Mouse (Mus musculus) bone marrow, adult 2 months (tissue): ENCODE measurements at regions not wholly inside any gene's neighbourhood (a gene's known extent, or its start where the extent isn't known, plus 50 kb on each side); places are given as distances from the start of the nearest gene placed in this dataset.

Experiments used
- CTCF ChIP-seq: fragments of 200-500 bp; IDR thresholded peaks from 2 replicates; pipeline ENCODE4 v1.5.1; 2011; ENCODE audit warnings: low read length, control low read depth; ENCODE audit not compliant: control insufficient read depth, insufficient read depth
- POLR2A ChIP-seq: fragments of 200-500 bp; IDR thresholded peaks from 2 replicates; pipeline ENCODE4 v1.6.1; 2011; ENCODE audit warnings: low read depth, mild to moderate bottlenecking, control low read depth, low read length, borderline replicate concordance; ENCODE audit not compliant: control insufficient read depth

DNA sequence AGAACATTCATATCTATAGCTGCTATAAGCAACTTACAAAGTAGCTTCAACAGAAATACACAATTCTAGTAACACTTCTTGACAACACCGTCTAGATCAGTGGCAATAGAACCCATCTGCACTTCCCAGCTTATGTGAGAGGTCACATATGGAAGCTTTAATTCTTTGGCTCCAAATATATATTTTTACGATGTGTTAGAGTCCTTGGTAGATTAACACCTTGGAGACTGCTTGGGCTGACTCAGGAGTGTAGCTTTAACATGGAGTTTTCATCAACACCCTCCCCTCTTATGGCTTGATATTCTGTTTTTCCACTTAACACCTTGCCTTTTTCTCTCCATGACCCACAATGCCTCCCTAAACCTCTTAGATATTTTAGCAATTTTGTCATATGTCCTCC lies 221.1 kb downstream of the AI593442 start:
- no peak for TF ChIP-seq CTCF
- no peak for TF ChIP-seq POLR2A
